9 mouse cellular contexts compared by ENCODE assay signal in genomic region chr1:91428614-91429013, GRCm38 (mm10). TPM values are rescaled to one million over a fixed set of nuclear protein-coding genes. Genes with fewer than 3 reads are reported as not detected.
A peak's percentile ranks its signal among the peaks of the same experiment; 100 is the strongest.
DNase-seq lines count a peak whose midpoint lies in the region; ATAC-seq and TF ChIP-seq lines count a peak whose summit lies in the region.
"Had no signal": no experiment of that assay in that cellular context is flagged by ENCODE, and none has a peak within 500 bp of the region (broad histone marks: within the 10 kb centered on the region; RNA-seq: fewer than 3 reads in every experiment).

No protein-coding gene starts in this region.

- no peaks in the 10 kb centered on the region for H3K27me3 ChIP-seq in heart, adult 2 months (ENCODE audit: control insufficient read depth, insufficient read depth, low read length)
- H3K27me3 ChIP-seq in kidney, embryonic 15.5 days: no peaks in the 10 kb centered on the region
- no peaks in the 10 kb centered on the region for H3K27me3 ChIP-seq in liver, postnatal 0 days (ENCODE audit: insufficient read depth, low read length)
- H3K27me3 ChIP-seq: heart, embryonic 13.5 days had no signal

- H3K9me3 ChIP-seq in kidney, embryonic 15.5 days (replicated peaks): no peaks in the 10 kb centered on the region
- no peaks in the 10 kb centered on the region for H3K9me3 ChIP-seq in liver, postnatal 0 days (ENCODE audit: low read length)
- H3K9me3 ChIP-seq: heart, embryonic 13.5 days had no signal

- H3K4me3 ChIP-seq in heart, adult 2 months: no peak overlapping the region
- no peak overlapping the region for H3K4me3 ChIP-seq in kidney, embryonic 15.5 days (replicated peaks)
- H3K4me3 ChIP-seq in liver, postnatal 0 days (ENCODE audit: low read depth, low read length): no peak overlapping the region
- H3K4me3 ChIP-seq: heart, embryonic 13.5 days had no signal

- peak; percentile 93 for TF ChIP-seq EP300 in heart, adult 2 months (IDR thresholded peaks at IDR 0.05; ENCODE audit: insufficient read depth, low read depth, low read length)
- no peak for TF ChIP-seq EP300 in liver, postnatal 0 days (IDR thresholded peaks at IDR 0.05; ENCODE audit: low read depth)

- H3K79me2 ChIP-seq in heart, adult 2 months (replicated peaks; ENCODE audit: control insufficient read depth, insufficient read depth, low read length): no peaks in the 10 kb centered on the region

- no peak overlapping the region for H3K9ac ChIP-seq in heart, adult 2 months (ENCODE audit: low read depth, low read length)
- H3K9ac ChIP-seq in kidney, embryonic 15.5 days: no peak overlapping the region
- no peak overlapping the region for H3K9ac ChIP-seq in liver, postnatal 0 days (replicated peaks)
- H3K9ac ChIP-seq: heart, embryonic 13.5 days had no signal

- no peak overlapping the region for H3K27ac ChIP-seq in heart, adult 2 months
- no peak overlapping the region for H3K27ac ChIP-seq in kidney, embryonic 15.5 days
- H3K27ac ChIP-seq in liver, postnatal 0 days (ENCODE audit: low read depth): no peak overlapping the region
- H3K27ac ChIP-seq: heart, embryonic 13.5 days had no signal

- H3K4me1 ChIP-seq in heart, adult 2 months (ENCODE audit: control insufficient read depth, insufficient read depth, low read length): peaks cover 2% of the 10 kb centered on the region; the same call in 1 of the 2 replicates
- H3K4me1 ChIP-seq in kidney, embryonic 15.5 days: no peaks in the 10 kb centered on the region
- H3K4me1 ChIP-seq in liver, postnatal 0 days (ENCODE audit: insufficient read depth): no peaks in the 10 kb centered on the region
- H3K4me1 ChIP-seq: heart, embryonic 13.5 days had no signal

- peak; percentile 95 for TF ChIP-seq CTCF in heart, adult 2 months (IDR thresholded peaks at IDR 0.05)
- TF ChIP-seq CTCF in liver, postnatal 0 days (IDR thresholded peaks at IDR 0.05; ENCODE audit: low read depth): peak; percentile 92

- peak; percentile 73; the same call in 1 of the 2 replicates for ATAC-seq in kidney, embryonic 15.5 days (replicated peaks; ENCODE audit: low FRiP score)
- peak; percentile 63; the same call in 1 of the 2 replicates for ATAC-seq in liver, postnatal 0 days

- no peak overlapping the region for H3K4me2 ChIP-seq in kidney, embryonic 15.5 days
- H3K4me2 ChIP-seq in liver, postnatal 0 days (ENCODE audit: low read depth, low read length): no peak overlapping the region
- H3K4me2 ChIP-seq: heart, embryonic 13.5 days had no signal

- DNase-seq in CD4-positive, CD25-positive, alpha-beta regulatory T cell, adult 2 months (ENCODE audit: low read depth, low spot score): peak; percentile 84
- DNase-seq in adrenal gland, postnatal 10 days: peak; percentile 93
- peak; percentile 75 for DNase-seq in embryo, embryonic 11.5 days (ENCODE audit: low read depth, low spot score)
- peak; percentile 80 to 89 for DNase-seq in heart, adult 2 months
- peak; percentile 87 for DNase-seq in liver, postnatal 0 days
- DNase-seq in retina, postnatal 7 days (ENCODE audit: low read depth, low spot score): peak; percentile 71
- peak; percentile 75 to 79 for DNase-seq in thymus, postnatal 36 days

- intact Hi-C loops in heart, adult 2 months (cut with DNase I): loop anchor here (1.0 to 10.0 kb wide), 3 partner anchors 31 to 326 kb away; partner anchors contain the start of gene Per2

- H3K36me3 ChIP-seq in heart, adult 2 months (ENCODE audit: control insufficient read depth, insufficient read depth, low read length): no peaks in the 10 kb centered on the region
- peaks cover 21% of the 10 kb centered on the region for H3K36me3 ChIP-seq in kidney, embryonic 15.5 days
- peaks cover 61% of the 10 kb centered on the region for H3K36me3 ChIP-seq in liver, postnatal 0 days (replicated peaks; ENCODE audit: insufficient read depth, low read length)

- no peak for TF ChIP-seq POLR2A in heart, adult 2 months (IDR thresholded peaks at IDR 0.05; ENCODE audit: insufficient read depth, low read depth, low read length)

- 17% methylated on average over 4 of the region's 4 CpGs for WGBS in heart, adult 2 months
- 32% methylated on average over 4 of the region's 4 CpGs for WGBS in kidney, embryonic 15.5 days
- 33% methylated on average over 4 of the region's 4 CpGs for WGBS in liver, postnatal 0 days (ENCODE audit: insufficient replicate concordance)

RNA-seq across cellular contexts. Expression of gene Hes6, which starts 14.8 kb away (rescaled TPM):
- 100 to 1,000 TPM in 1 of 2 experiments, 10 to 100 TPM in 1; 49.5 to 137 TPM for total RNA-seq in adrenal gland, postnatal 10 days (2021)
- 10 to 100 TPM; 17.4 to 18.2 TPM for total RNA-seq in heart, adult 2 months (2021)
- 23.6 and 25.8 TPM in 2 replicates for polyA plus RNA-seq in heart, adult 2 months (2012; rRNA removed)
- 67.4 and 70.0 TPM in 2 replicates for polyA plus RNA-seq in kidney, embryonic 15.5 days (2015; fragmentation: Nextera tagmentation; extraction: Ambion mirVana)
- polyA plus RNA-seq in liver, postnatal 0 days (2015; fragmentation: Nextera tagmentation; extraction: Ambion mirVana): 33.1 and 35.0 TPM in 2 replicates

RNA-seq across cellular contexts. Expression of gene Ilkap, which starts 30.0 kb away (rescaled TPM):
- 10 to 100 TPM; 82.9 to 83.7 TPM for total RNA-seq in adrenal gland, postnatal 10 days (2021)
- 10 to 100 TPM; 47.3 to 49.0 TPM for total RNA-seq in heart, adult 2 months (2021)
- 36.6 and 43.6 TPM in 2 replicates for polyA plus RNA-seq in heart, adult 2 months (2012; rRNA removed)
- 132 and 141 TPM in 2 replicates for polyA plus RNA-seq in kidney, embryonic 15.5 days (2015; fragmentation: Nextera tagmentation; extraction: Ambion mirVana)
- polyA plus RNA-seq in liver, postnatal 0 days (2015; fragmentation: Nextera tagmentation; extraction: Ambion mirVana): 40.3 and 42.8 TPM in 2 replicates

RNA-seq across cellular contexts. Expression of gene Per2, which starts 30.5 kb away (rescaled TPM):
- 10 to 100 TPM; 15.6 to 37.9 TPM for total RNA-seq in adrenal gland, postnatal 10 days (2021)
- 10 to 100 TPM in 1 of 2 experiments, 1 to 10 TPM in 1; 3.8 to 13.8 TPM for total RNA-seq in heart, adult 2 months (2021)
- 5.3 and 6.3 TPM in 2 replicates for polyA plus RNA-seq in heart, adult 2 months (2012; rRNA removed)
- 2.9 and 3.6 TPM in 2 replicates for polyA plus RNA-seq in kidney, embryonic 15.5 days (2015; fragmentation: Nextera tagmentation; extraction: Ambion mirVana)
- 2.4 and 2.5 TPM in 2 replicates for polyA plus RNA-seq in liver, postnatal 0 days (2015; fragmentation: Nextera tagmentation; extraction: Ambion mirVana)
